Mouse (Mus musculus) heart, embryonic 12.5 days (tissue): Measurements from ENCODE around the gene Evi2a. TPM values are rescaled to one million over a fixed set of nuclear protein-coding genes. Genes with fewer than 3 reads are reported as not detected.

Source experiments
- ATAC-seq: fragments of 200-750 bp; cut with Nextera tagmentation; 2 replicates; pipeline ENCODE4 v1.8.0; 2017; ENCODE audit warnings: moderate TSS enrichment, moderate library complexity; ENCODE audit not compliant: insufficient number of reproducible peaks, low FRiP score
- H3K27ac ChIP-seq: fragments of 300-500 bp; sonication (generic); 2 replicates; pipeline ENCODE4 v1.5.1; 2016; ENCODE audit warnings: mild to moderate bottlenecking, moderate library complexity; ENCODE audit not compliant: poor library complexity, severe bottlenecking
- H3K27me3 ChIP-seq: fragments of 300-500 bp; sonication (generic); replicated peaks from 2 replicates; pipeline ENCODE4 v1.6.1; 2016; ENCODE audit warnings: mild to moderate bottlenecking, moderate library complexity
- H3K36me3 ChIP-seq: fragments of 300-500 bp; sonication (generic); 2 replicates; pipeline ENCODE4 v1.6.1; 2016; ENCODE audit warnings: mild to moderate bottlenecking, moderate library complexity
- H3K4me1 ChIP-seq: fragments of 300-500 bp; sonication (generic); replicated peaks from 2 replicates; pipeline ENCODE4 v1.6.1; 2016; ENCODE audit warnings: mild to moderate bottlenecking
- H3K4me2 ChIP-seq: fragments of 300-500 bp; sonication (generic); 2 replicates; pipeline ENCODE4 v1.6.1; 2016; ENCODE audit warnings: mild to moderate bottlenecking, moderate library complexity
- H3K4me3 ChIP-seq: fragments of 300-500 bp; sonication (generic); 2 replicates; pipeline ENCODE4 v1.5.1; 2016; ENCODE audit warnings: mild to moderate bottlenecking
- H3K9ac ChIP-seq: fragments of 300-500 bp; sonication (generic); 2 replicates; pipeline ENCODE4 v1.6.1; 2016; ENCODE audit warnings: mild to moderate bottlenecking, moderate library complexity
- H3K9me3 ChIP-seq: fragments of 300-500 bp; sonication (generic); replicated peaks from 2 replicates; pipeline ENCODE4 v1.6.1; 2016; ENCODE audit warnings: mild to moderate bottlenecking, moderate library complexity
- WGBS: fragments of 180-500 bp; shearing (Covaris S2); methylation state at CpG from one replicate; pipeline ENCODE4 v1.1.7; 2016; 5-methylcytosine and 5-hydroxymethylcytosine counted together
- polyA plus RNA-seq: library from polyadenylated mRNA; unstranded; fragments of >200 nt; fragmentation: Nextera tagmentation; extraction: Ambion mirVana; gene quantifications from 2 replicates; pipeline ENCODE4 v1.2.1, GENCODE M21; 2016

The Evi2a gene
- polyA plus RNA-seq, 1 experiment from 2014 or later: 1.1 TPM

DNA sequence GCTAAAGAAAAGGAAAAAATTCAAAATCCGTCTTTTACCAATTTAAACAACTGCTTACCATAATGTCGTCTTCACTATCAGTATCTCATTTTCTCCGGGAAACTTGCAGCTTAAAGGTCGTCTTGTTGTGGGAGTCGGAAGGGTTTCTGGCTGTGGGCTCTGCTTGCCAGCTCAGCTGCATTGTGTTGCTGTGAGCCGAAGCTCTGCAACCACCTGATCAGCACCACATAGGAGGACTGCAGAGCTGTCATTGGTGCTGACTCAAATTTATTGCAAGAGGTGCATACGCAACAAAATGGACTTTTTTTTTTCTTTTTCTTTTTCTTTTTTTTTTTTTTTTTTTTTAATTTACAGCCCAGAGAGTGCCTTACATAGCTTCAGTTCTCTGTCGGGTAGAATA lies 26.6 kb downstream of the Evi2a start, which contains the start of gene Omg:
Gene Omg (minus strand): TSS at position 240 of the 400 bp plus-strand sequence.
- H3K9me3 ChIP-seq: no peaks in the 10 kb centered on the region
- no peaks in the 10 kb centered on the region for H3K36me3 ChIP-seq
- H3K4me1 ChIP-seq: no peaks in the 10 kb centered on the region
- no peak within 1 kb of the TSS for H3K4me3 ChIP-seq
- ATAC-seq: no peak
- no peak within 1 kb of the TSS for H3K9ac ChIP-seq
- 60% methylated on average over 8 of the region's 8 CpGs for WGBS
- no peaks in the 10 kb centered on the region for H3K27me3 ChIP-seq
- H3K27ac ChIP-seq: no peak within 1 kb of the TSS
- H3K4me2 ChIP-seq: no peak within 1 kb of the TSS

DNA sequence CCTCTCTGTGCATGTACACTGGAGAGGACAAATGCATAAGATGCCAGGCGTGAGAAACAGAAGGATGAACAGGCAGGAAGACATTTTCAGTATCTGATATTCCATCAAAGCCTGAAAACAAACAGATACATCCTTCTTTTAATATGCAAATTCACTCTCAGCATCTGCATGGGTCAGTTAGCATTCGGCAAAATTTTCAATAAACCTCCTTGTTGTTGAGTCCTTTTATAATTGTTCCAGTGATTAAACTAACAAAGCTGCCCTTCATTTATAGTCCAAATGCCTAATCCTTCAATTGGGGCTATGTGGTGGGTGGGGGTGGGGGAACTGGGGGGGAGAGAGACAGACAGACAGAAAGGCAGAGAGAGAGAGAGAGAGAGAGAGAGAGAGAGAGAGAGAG lies 27.5 kb downstream of the Evi2a start:
- Histone ChIP-seq H3K27me3 (no peaks in the 10 kb centered on the region), H3K9ac (no peak overlapping the region), H3K27ac (no peak overlapping the region), H3K36me3 (no peaks in the 10 kb centered on the region), H3K4me3 (no peak overlapping the region), H3K4me1 (no peaks in the 10 kb centered on the region), H3K9me3 (no peaks in the 10 kb centered on the region), H3K4me2 (no peak overlapping the region)
- 68% methylated on average over 2 of the region's 2 CpGs for WGBS
- no peak for ATAC-seq

DNA sequence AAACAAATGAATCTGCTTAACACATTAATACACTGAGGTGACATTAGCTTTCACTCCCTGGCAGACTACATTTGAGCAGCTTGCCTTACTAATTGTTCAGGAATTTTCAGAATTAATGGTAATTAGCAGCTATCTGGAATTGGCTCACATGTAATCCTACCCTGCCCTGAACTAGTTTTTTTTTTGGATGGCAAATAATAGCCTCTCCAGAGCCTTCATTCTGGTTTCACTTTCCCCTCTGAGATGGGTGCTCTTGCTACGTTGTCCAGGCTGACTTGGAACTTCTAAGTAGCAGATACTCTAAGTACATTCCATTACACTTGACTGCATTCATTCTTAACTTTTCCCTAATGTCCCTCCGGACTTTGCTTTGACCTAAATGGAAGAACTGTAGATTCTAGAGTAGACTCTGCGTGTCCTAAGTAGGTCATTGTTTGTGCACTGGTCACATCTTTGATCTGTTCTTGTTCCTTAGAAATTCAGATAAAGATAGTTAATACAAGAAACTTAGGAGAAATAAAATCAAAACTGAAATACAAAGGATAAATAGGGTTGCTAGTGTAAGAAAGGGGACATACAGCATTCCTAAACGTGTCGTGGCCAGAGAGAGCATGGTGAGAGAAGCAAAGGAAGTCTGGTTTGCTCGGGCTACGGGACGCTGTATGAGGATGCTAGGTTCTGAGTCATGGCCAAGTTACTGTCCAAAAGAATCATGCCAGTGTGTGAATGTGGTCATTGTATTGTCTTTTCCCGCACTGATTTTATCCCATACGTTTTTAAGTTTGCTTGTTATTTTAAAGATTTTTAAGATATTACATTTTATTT lies 35.2 kb downstream of the Evi2a start:
- Histone ChIP-seq H3K9me3 (no peaks in the 10 kb centered on the region), H3K27ac (no peak overlapping the region), H3K4me3 (no peak overlapping the region), H3K36me3 (peaks cover 10% of the 10 kb centered on the region), H3K4me1 (0 out of 2 replicates have a peak, but pooled peaks cover 9% of the 10 kb centered on the region), H3K9ac (no peak overlapping the region), H3K27me3 (no peaks in the 10 kb centered on the region), H3K4me2 (no peak overlapping the region)
- WGBS: 68% methylated on average over 10 of the region's 10 CpGs
- ATAC-seq: no peak

DNA sequence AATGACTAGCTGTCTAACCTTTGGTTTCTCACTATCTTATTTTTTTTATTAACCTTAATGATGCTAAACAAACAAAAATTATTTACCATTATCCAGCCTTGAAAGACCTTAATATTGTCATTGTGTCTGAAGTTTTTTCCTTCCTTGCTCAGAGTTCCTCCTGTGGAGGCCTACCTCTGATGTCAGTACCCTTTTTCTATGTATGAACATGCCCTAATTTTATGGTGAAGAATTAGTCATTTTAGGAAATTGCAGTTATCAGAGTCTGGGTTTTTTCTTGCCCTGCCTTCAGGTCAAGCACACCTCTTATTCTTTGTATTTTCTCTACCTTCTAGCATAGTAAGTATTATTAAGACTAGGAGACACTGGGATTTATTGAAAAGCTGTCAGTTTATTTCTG lies 45.7 kb downstream of the Evi2a start:
- H3K9ac ChIP-seq: no peak overlapping the region
- no peaks in the 10 kb centered on the region for H3K9me3 ChIP-seq
- H3K4me2 ChIP-seq: no peak overlapping the region
- ATAC-seq: no peak
- H3K27me3 ChIP-seq: no peaks in the 10 kb centered on the region
- peaks cover 26% of the 10 kb centered on the region for H3K36me3 ChIP-seq
- no peak overlapping the region for H3K4me3 ChIP-seq
- no peaks in the 10 kb centered on the region for H3K4me1 ChIP-seq
- H3K27ac ChIP-seq: no peak overlapping the region

DNA sequence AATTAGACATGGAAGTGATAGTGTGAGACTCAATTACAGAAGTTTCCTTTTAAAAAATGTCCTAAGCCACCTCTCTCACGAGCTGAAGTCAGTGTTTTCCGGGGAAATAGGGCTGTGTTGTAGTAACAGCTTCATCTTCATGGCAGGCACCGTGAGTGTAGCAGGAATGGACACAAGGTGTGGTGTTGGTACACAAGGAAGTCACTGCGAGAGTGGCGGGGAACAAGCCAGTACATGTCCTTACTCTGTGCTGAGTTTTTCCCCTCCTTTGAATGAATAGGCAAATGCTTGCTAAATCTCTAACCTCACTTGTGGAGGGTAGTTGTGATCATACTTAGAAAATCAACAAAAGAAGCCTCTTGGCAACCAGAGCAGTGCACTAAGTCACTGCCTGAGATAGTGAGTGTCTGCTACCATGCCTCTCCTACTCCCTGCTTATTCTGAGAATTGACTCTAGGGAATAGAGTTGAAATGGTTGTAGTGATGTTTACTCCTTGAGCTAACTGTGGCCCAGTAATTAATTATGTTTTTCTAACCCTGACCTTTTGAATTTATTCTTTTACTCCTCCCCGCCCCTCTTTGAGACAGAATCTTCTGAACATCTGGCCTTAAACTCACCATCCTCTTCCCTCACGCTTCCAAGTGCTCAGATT lies 46.4 kb downstream of the Evi2a start:
- WGBS: 80% methylated on average over 7 of the region's 7 CpGs
- Histone ChIP-seq H3K4me1 (no peaks in the 10 kb centered on the region), H3K4me2 (no peak overlapping the region), H3K9ac (no peak overlapping the region), H3K9me3 (no peaks in the 10 kb centered on the region), H3K27ac (no peak overlapping the region), H3K36me3 (peaks cover 27% of the 10 kb centered on the region), H3K27me3 (no peaks in the 10 kb centered on the region), H3K4me3 (no peak overlapping the region)
- no peak for ATAC-seq

DNA sequence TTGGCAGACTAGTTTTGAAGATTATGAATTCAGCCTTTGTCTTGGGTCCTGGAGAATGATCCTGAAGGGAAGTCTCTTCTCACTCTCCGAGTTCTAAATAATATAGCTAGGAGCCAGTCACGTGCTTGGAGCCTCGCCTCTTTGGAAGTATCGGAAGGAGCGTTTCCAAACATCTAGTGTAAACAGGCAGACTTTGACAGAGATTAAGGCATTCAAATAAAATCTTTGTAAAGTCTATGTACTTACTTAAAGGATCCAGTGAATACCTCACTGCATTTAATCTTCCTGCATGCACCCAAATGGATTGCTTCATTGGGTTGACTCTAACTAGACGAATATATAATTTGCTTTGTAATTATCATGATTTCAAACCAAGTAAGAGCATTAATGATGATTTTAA lies 47.0 kb downstream of the Evi2a start:
- Histone ChIP-seq H3K4me1 (no peaks in the 10 kb centered on the region), H3K4me3 (no peak overlapping the region), H3K36me3 (peaks cover 26% of the 10 kb centered on the region), H3K27ac (no peak overlapping the region), H3K27me3 (no peaks in the 10 kb centered on the region), H3K4me2 (no peak overlapping the region), H3K9ac (no peak overlapping the region), H3K9me3 (no peaks in the 10 kb centered on the region)
- ATAC-seq: no peak
- 91% methylated on average over 6 of the region's 6 CpGs for WGBS

Other genes with a start within 250 kb of the Evi2a start
- gene Gm9964, start 233.7 kb downstream of the Evi2a start, polyA plus RNA-seq: not detected in 2 replicates
- gene Nf1, start 190.9 kb downstream of the Evi2a start, polyA plus RNA-seq: 5.6 and 6.6 TPM in 2 replicates
- gene Omg, start 26.5 kb downstream of the Evi2a start, polyA plus RNA-seq: 0.08 TPM in 2 replicates
- gene Evi2b, start 6.8 kb downstream of the Evi2a start, polyA plus RNA-seq: 0.36 TPM in 1 of 2 replicates, not detected in the other
- 0.55 and 0.64 TPM in 2 replicates for gene Evi2, start within 50 bp of the Evi2a start, polyA plus RNA-seq
- gene Rab11fip4, start 60.6 kb upstream of the Evi2a start, polyA plus RNA-seq: 0.63 and 0.77 TPM in 2 replicates